Mouse (Mus musculus) thymus, adult 2 months (tissue): ENCODE data around the gene Caprin1.

Source experiments
- CTCF ChIP-seq: fragments of 200-500 bp; IDR thresholded peaks from 2 replicates; pipeline ENCODE4 v1.5.1; 2012; ENCODE audit warnings: mild to moderate bottlenecking, control low read depth, low read length, moderate library complexity, borderline replicate concordance; ENCODE audit not compliant: control insufficient read depth, poor library complexity, insufficient read depth; ENCODE audit errors: extremely low read depth
- POLR2A ChIP-seq: fragments of 200-500 bp; IDR thresholded peaks from 2 replicates; pipeline ENCODE4 v1.6.1; 2012; ENCODE audit warnings: mild to moderate bottlenecking, low read length, control low read depth, moderate library complexity; ENCODE audit not compliant: control insufficient read depth, poor library complexity, insufficient read depth; ENCODE audit errors: extremely low read depth

- no peak for TF ChIP-seq POLR2A
- TF ChIP-seq CTCF = no peak; the same call in 1 of the 2 replicates
These were observed 36.3 kb downstream of the Caprin1 start, which contains the start of gene Nat10 for GRCm38 (mm10) chr2:103760906-103761716.
